Mouse (Mus musculus): ENCODE measurements around the gene Usp29.

DNA sequence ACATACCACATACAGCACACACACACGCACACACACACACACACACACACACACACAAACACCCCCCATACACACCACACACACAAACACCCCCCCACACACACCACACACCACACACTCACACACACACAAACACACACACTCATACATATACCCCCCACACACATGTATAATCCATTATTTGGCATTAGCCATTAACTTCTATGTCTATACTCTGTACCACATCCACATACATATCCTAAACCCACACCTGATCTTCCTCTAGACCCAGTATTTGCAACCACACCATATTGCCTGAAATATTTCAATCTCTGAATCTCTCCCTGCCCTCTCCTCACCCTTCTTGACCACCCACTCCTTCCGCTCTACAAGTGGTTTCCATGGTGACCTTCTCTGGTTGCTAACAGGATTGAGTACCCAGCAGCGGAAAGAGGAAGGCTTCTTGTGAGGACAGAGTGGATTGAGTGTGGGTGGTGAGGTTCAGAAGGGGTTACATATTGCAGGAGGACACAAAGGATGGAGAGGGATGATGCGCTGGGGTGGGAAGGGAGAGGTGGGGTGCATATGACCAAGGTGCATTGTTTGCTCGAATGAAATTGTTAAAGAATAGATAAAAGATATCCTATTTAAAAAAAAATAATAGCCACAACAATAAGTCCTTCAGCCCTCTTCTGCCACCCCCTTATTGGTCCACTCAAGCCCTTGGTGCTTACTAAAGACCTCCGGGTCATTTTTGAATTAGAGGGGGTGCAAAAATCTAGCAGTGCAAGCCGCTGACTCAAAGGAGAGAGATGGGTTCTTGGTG is 195.8 kb downstream of the Usp29 start:
- no peak for TF ChIP-seq TAL1 (IDR thresholded peaks at IDR 0.05; ENCODE audit: low read length)
- no peak for TF ChIP-seq GATA1 (IDR thresholded peaks at IDR 0.05; ENCODE audit: low read length)

Measured in erythroblast, embryonic 14.5 days (primary cell).